Mouse (Mus musculus): ENCODE measurements around the gene Rnf39. TPM values are rescaled to one million over a fixed set of nuclear protein-coding genes. Genes with fewer than 3 reads are reported as not detected.

The Rnf39 gene
- 1.5 and 2.0 TPM in 2 replicates for polyA plus RNA-seq (2012; rRNA removed)

DNA sequence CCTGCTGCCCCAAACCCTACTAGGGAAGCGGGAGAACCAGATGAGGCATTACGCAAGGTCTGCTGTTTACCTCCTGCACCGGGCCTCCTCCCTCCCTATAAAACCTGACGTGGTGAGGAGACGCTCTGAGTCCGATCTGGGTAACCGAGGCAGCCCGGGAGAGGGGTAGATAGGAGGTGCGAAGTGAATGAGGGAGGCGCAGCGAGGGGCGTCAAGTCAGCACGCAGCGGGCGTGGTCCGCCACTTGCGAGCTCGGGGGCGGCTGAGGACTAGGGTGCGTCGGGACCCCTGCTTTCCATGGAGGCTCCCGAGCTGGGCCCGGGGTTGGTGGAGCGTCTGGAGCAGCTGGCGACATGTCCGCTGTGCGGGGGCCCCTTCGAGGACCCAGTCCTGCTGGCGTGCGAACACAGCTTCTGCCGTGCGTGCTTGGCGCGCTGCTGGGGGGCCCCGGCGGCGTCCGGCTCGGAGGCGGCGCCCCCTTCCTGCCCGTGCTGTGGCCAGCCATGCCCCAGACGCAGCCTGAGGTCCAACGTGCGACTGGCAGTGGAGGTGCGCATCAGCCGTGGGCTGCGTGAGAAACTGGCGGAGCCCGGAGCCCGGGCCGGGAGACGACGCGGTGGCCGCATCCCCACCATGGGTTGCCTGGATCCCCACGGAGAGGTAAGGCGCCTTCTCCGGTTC lies at the start of gene Rnf39:
TSS of gene Rnf39 (plus strand) at position 128 of the 681 bp plus-strand sequence.

DNA sequence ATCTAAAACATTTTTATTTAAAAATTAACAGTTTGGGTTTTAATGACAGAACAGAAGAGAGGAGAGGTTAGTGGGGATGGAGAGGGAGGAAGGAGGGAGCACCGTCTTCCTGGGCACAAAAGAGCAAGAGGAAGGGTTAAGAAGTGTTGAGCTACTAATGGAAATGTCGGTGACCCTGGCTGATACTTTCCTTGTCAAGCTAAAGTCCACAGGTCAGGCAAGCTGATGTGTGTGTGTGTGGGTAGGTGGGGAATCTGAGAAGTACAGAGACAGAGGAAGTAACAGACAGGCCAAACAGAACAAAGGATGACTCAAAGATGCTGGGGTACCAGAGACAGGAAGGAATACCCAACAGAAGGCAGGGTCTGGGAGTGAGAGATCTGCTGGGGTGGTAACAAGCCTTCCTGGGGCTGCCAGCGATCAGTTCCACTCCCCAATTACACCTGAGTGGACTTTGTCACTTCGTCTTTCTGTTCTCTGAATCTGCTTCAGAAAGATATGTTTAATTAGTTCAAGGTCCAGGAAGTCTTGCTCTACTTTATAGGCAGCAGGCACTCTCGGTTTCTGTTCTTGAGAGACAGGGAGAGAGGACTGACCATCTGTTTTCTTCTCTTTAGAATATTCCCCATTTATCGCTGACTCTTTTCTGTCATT lies 45.0 kb upstream of the Rnf39 start, which contains the start of gene Trim31:
TSS of gene Trim31 (plus strand) at position 567 of the 654 bp plus-strand sequence.

DNA sequence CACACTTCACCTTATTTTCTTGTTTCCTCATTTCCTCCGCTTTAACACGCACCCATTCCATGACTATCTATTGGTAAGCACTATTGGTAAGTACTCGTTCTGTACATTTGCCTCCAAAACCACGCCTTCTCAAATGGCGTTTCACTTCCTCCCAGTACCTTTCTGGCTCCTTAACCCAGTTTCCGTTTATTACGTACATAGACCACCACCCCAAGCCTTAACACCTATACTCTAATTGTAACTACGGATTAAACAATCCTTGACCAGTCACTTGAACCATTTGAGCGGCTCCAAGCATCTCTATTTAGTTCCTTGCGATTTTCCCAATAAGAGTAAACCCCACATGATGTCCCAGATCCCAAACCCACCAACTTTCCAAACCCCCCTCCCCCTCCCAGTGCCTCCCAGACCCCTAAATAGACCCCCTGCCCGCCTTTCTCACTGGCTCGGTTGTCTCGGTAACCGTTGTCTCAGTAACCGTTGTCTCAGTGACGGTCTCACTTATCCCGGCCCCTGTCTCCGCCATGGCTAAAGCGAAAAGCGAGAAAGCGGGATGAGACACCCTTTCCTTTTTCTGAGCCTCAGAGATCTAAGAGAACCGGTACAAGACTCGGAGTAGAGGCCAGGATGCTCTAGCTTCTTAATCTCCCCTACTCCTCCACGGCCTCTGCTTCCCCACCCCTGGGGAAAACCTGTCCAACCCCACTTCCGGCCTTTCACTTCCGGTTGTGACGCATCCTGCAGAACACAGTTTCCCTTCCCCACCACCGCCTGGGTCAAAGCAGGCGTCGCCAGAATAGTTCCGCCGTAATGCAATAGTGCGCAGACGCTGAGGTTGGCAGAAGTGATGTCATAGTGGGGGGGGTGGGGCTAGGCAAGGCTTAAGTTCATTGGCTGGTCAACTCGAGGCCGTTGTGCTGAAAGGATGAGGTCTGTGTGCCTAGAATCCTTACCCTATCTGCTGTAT lies 8.5 kb downstream of the Rnf39 start, which contains the start of gene Ppp1r11:
TSS of gene Ppp1r11 (minus strand) at position 761 of the 967 bp plus-strand sequence.

DNA sequence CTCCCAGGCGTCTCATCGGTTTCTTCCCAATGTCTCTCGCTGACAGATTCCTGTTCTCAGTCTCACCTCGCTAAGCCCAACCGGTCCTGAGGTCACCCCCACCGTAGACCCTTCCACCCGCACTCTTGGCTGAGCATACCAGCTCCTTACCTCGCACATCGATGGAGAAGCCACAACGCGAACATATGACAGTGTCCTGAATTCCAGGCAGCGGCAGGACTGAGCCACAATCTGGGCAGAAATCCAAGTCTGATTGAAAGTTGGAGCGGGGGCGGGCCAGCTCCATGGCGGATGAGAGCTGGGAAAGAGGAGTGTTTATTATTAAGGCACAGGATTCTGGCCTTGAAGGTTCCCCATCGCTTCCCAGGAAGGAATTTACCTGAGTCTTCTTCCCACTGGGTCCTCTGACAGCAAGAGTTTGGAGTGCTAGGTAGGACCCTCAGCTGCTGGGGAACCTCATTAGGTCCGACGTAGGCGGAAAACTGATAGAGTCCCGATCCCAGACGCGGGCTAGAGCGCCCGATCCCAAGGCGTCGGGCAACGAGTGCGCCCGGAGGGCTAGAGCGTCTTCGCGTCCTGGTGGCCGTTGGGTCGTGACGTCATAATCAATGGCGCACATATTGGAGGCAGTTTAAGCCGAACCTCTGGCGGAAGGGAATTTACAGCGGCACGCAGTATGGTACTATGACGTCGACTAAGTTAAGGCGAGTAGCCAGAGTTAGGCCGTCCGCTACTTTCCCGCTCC lies 15.5 kb downstream of the Rnf39 start, which contains the start of the genes Znrd1 and Znrd1as:
TSS of gene Znrd1 (minus strand) at position 561 of the 745 bp plus-strand sequence.
TSS of gene Znrd1as (plus strand) at position 594 of the 745 bp plus-strand sequence.

DNA sequence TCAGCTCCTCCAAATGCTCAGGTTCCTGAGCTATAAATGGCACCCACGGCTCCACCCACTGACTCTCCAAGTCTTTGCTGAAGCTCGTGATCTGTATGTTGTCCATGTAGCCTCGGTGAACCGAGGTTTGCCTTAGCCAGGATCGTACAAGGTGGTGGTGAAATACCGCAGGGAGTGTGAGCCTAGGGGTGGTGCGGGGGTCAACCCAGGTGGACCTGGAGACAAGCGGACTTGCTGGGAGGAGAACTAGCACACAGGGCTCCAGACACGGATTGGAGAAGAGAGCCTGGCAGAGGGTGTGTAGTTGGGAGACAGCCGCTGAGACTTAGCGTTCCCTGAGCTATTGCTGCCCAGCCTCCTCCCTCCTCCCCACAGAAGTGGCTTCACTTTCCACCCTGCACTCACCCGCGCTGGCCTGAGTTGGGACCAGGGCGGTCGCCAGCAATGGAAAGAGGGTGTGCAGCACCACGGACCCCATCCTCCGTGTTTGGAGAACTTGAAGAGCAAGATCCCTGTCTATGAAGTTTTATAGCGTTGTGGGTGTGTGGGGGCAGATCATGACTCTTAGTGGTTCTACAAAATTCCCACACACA lies 38.6 kb downstream of the Rnf39 start, which contains the start of gene 2410137M14Rik:
TSS of gene 2410137M14Rik (minus strand) at position 17 of the 593 bp plus-strand sequence.

DNA sequence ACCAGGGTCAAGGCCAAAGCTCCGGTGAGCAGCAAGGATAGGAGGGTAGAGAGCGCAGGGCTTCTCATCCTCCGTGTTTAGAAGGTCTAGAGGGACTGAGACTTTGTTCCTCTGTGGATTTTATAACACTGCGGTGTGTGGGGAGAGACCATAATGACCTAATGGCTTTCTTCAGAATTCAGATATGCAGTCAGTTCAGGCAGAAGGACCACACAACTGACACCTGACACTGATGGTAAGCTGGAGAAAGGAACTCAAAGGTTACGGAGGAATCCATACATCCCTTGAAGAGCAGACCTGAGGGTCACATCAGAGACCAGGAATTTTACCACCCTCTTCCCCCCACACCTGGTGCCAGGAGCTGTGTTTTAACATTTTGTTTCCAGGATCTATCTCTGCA lies 46.7 kb downstream of the Rnf39 start, which contains the start of gene H2-M5:
TSS of gene H2-M5 (minus strand) at position 101 of the 400 bp plus-strand sequence.

Other genes with a start within 250 kb of the Rnf39 start
- gene H2-M10.5, start 170.0 kb upstream of the Rnf39 start, polyA plus RNA-seq (2012; rRNA removed): not detected in 2 replicates
- gene H2-M10.6, start 130.7 kb upstream of the Rnf39 start, polyA plus RNA-seq (2012; rRNA removed): not detected in 2 replicates
- gene Trim26, start 105.8 kb upstream of the Rnf39 start, polyA plus RNA-seq (2012; rRNA removed): 27.3 and 28.2 TPM in 2 replicates
- gene Trim15, start 75.7 kb upstream of the Rnf39 start, polyA plus RNA-seq (2012; rRNA removed): 0.43 and 3.0 TPM in 2 replicates
- gene Trim10, start 73.3 kb upstream of the Rnf39 start, polyA plus RNA-seq (2012; rRNA removed): 0.05 TPM in 2 replicates
- 0.15 and 0.21 TPM in 2 replicates for gene Trim40, start 52.8 kb upstream of the Rnf39 start, polyA plus RNA-seq (2012; rRNA removed)
- gene Trim31, start 44.8 kb upstream of the Rnf39 start, polyA plus RNA-seq (2012; rRNA removed): not detected in 2 replicates
- 154 and 160 TPM in 2 replicates for gene Ppp1r11, start 8.8 kb downstream of the Rnf39 start, polyA plus RNA-seq (2012; rRNA removed)
- gene Znrd1, start 15.6 kb downstream of the Rnf39 start, polyA plus RNA-seq (2012; rRNA removed): 42.6 and 42.9 TPM in 2 replicates
- gene Znrd1as, start 15.7 kb downstream of the Rnf39 start, polyA plus RNA-seq (2012; rRNA removed): 4.1 and 4.6 TPM in 2 replicates
- 1.6 and 1.9 TPM in 2 replicates for gene 2410137M14Rik, start 38.3 kb downstream of the Rnf39 start, polyA plus RNA-seq (2012; rRNA removed)
- 13.8 and 14.5 TPM in 2 replicates for gene H2-M5, start 46.6 kb downstream of the Rnf39 start, polyA plus RNA-seq (2012; rRNA removed)
- 444 and 477 TPM in 2 replicates for gene Zfp57, start 58.2 kb downstream of the Rnf39 start, polyA plus RNA-seq (2012; rRNA removed)
- gene Mog, start 80.5 kb downstream of the Rnf39 start, polyA plus RNA-seq (2012; rRNA removed): 0.08 and 0.11 TPM in 2 replicates
- gene Gabbr1, start 103.0 kb downstream of the Rnf39 start, polyA plus RNA-seq (2012; rRNA removed): 279 and 285 TPM in 2 replicates
- gene Olfr90, start 145.6 kb downstream of the Rnf39 start, polyA plus RNA-seq (2012; rRNA removed): not detected in 2 replicates
- gene Olfr91, start 155.4 kb downstream of the Rnf39 start, polyA plus RNA-seq (2012; rRNA removed): not detected in 2 replicates
- gene Olfr92, start 177.2 kb downstream of the Rnf39 start, polyA plus RNA-seq (2012; rRNA removed): not detected in 2 replicates
- not detected in 2 replicates for gene Olfr93, start 218.6 kb downstream of the Rnf39 start, polyA plus RNA-seq (2012; rRNA removed)

All from central nervous system, embryonic 18 days (tissue).